Mouse (Mus musculus): ENCODE data around the gene Eef1a2. TPM values are rescaled to one million over a fixed set of nuclear protein-coding genes. Genes with fewer than 3 reads are reported as not detected.
"Not testable (repeated sequence)": the region's sequence is repeated elsewhere in the genome, so short reads cannot be mapped to it uniquely, and the experiment has no call there.

The Eef1a2 gene
- polyA plus RNA-seq, 2 experiments: 0.29 TPM; not detected in 1

DNA sequence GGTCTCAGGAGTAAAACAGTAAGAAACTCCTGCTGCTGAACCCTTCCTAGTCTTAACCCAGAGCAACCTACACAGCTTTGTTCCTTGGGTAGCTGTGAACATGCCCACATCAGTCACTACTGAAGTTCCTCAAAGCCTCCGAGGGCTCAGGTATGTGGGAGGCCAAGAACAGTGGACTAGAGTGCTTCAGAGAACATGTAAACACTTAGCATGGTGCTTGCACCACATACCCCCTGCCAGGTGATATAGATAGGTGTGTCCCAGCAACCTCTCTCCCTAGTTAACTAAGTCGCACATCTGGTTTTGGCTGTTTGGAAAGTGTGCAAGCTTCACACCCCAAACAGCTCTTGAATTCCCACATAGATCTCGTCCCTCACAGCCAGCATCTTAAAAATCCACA, 44.8 kb upstream of the Eef1a2 start:
- Histone ChIP-seq H3K9me3 (ENCODE audit: control insufficient read depth, low read length) (no peaks in the 10 kb centered on the region), H3K27ac (replicated peaks; ENCODE audit: low read depth, low read length) (no peak overlapping the region), H3K4me2 (replicated peaks; ENCODE audit: low read depth, low read length, severe bottlenecking) (no peak overlapping the region), H3K4me3 (replicated peaks; ENCODE audit: low read length) (no peak overlapping the region), H3K27me3 (ENCODE audit: control insufficient read depth, insufficient read depth, low read length) (no peaks in the 10 kb centered on the region), H3K4me1 (ENCODE audit: control insufficient read depth, insufficient read depth, low read length) (no peaks in the 10 kb centered on the region), H3K36me3 (ENCODE audit: control insufficient read depth, insufficient read depth, low read length) (no peaks in the 10 kb centered on the region), H3K9ac (ENCODE audit: low read depth, low read length, severe bottlenecking) (no peak overlapping the region)
- DNase-seq (ENCODE audit: low spot score) (no peak), ATAC-seq (ENCODE audit: low FRiP score, low read depth) (no peak)
- TF ChIP-seq POLR2A (IDR thresholded peaks at IDR 0.05; ENCODE audit: borderline replicate concordance, extremely low read depth, insufficient read depth, insufficient read length): no peak
- WGBS: 62% methylated on average over 3 of the region's 3 CpGs

DNA sequence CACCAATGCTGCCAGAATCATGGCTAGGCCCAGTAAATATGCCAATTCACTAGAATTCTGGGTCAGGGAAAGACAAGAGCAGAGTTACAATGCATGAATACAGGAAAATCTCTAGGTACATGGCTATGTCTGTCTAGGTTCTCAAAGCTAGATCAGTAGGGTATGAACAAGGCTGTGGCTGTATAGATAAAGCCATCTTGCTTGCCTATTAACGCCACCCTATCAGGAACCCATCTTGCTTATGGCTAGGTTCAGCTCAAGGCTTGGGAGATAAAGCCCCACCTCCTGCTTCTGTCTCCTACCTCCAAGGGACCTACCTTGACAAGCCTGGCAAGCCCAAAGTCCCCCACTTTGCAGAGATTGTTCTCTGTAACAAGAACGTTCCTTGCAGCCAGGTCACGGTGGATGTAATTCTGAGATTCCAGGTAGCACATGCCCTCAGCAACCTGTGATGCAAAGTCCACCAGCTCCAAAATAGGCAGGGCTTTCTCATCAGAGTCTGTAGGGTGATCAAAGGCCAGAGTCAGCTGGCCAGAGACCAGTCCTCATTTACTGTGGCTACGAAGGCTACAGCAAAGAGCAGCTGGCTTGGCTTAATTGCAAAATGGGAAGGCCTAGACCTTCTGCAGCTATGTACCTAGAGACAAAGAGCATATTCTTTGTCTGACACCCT, 40.0 kb upstream of the Eef1a2 start:
- H3K4me1 ChIP-seq (ENCODE audit: control insufficient read depth, insufficient read depth, low read length): no peaks in the 10 kb centered on the region
- TF ChIP-seq POLR2A (IDR thresholded peaks at IDR 0.05; ENCODE audit: borderline replicate concordance, extremely low read depth, insufficient read depth, insufficient read length): no peak
- H3K9ac ChIP-seq (ENCODE audit: low read depth, low read length, severe bottlenecking): no peak overlapping the region
- WGBS: 83% methylated on average over 4 of the region's 4 CpGs
- H3K27me3 ChIP-seq (ENCODE audit: control insufficient read depth, insufficient read depth, low read length): no peaks in the 10 kb centered on the region
- no peak overlapping the region for H3K4me3 ChIP-seq (replicated peaks; ENCODE audit: low read length)
- no peaks in the 10 kb centered on the region for H3K9me3 ChIP-seq (ENCODE audit: control insufficient read depth, low read length)
- H3K27ac ChIP-seq (replicated peaks; ENCODE audit: low read depth, low read length): no peak overlapping the region
- DNase-seq (ENCODE audit: low spot score) (no peak), ATAC-seq (ENCODE audit: low FRiP score, low read depth) (no peak)
- no peaks in the 10 kb centered on the region for H3K36me3 ChIP-seq (ENCODE audit: control insufficient read depth, insufficient read depth, low read length)
- no peak overlapping the region for H3K4me2 ChIP-seq (replicated peaks; ENCODE audit: low read depth, low read length, severe bottlenecking)

DNA sequence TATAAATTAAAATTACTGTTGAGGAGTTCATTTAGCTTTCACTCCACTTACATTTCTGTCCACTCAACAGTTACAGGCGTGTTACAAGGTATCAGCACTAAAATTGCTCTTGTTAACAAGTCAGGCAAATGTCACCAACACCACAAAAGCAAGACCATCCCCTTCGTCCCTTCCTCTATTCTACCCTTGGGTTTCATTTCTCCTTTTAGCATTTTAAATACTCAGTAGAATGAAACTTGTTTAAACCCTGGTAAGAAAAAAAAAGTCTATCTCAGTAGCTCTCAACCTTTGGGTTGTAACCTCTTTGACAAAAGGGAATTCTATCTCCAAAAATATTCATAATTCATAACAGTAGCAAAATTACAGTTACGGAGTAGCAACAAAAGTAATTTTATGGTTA, 36.2 kb upstream of the Eef1a2 start:
- H3K27me3 ChIP-seq (ENCODE audit: control insufficient read depth, insufficient read depth, low read length): no peaks in the 10 kb centered on the region
- WGBS: 66% methylated on average over 3 of the region's 3 CpGs
- H3K4me1 ChIP-seq (ENCODE audit: control insufficient read depth, insufficient read depth, low read length): peaks cover 8% of the 10 kb centered on the region; the same call in 1 of the 2 replicates
- peaks cover 12% of the 10 kb centered on the region; the same call in 1 of the 2 replicates for H3K36me3 ChIP-seq (ENCODE audit: control insufficient read depth, insufficient read depth, low read length)
- no peak overlapping the region for H3K27ac ChIP-seq (replicated peaks; ENCODE audit: low read depth, low read length)
- H3K4me3 ChIP-seq (replicated peaks; ENCODE audit: low read length): no peak overlapping the region
- no peak for TF ChIP-seq POLR2A (IDR thresholded peaks at IDR 0.05; ENCODE audit: borderline replicate concordance, extremely low read depth, insufficient read depth, insufficient read length)
- no peak for DNase-seq (ENCODE audit: low spot score)
- no peaks in the 10 kb centered on the region for H3K9me3 ChIP-seq (ENCODE audit: control insufficient read depth, low read length)
- H3K4me2 ChIP-seq (replicated peaks; ENCODE audit: low read depth, low read length, severe bottlenecking): no peak overlapping the region
- no peak overlapping the region for H3K9ac ChIP-seq (ENCODE audit: low read depth, low read length, severe bottlenecking)
- ATAC-seq (ENCODE audit: low FRiP score, low read depth): no peak

DNA sequence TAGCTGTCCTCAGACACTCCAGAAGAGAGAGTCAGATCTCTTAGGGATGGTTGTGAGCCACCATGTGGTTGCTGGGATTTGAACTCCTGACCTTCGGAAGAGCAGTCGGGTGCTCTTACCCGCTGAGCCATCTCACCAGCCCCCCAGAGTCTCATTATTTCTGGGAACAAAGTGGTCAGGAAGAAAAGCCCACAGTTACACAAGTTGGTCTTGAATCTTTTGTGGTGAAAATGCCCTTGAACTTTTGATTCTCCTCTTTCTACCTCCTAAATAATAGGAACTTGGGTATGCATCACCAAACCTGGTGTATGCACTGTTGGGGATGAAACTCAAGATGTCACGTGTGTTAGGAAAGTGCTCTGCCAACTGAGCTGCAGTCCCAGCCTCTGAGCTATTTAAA, 35.1 kb upstream of the Eef1a2 start:
- Histone ChIP-seq H3K27ac (replicated peaks; ENCODE audit: low read depth, low read length) (no peak overlapping the region), H3K27me3 (ENCODE audit: control insufficient read depth, insufficient read depth, low read length) (no peaks in the 10 kb centered on the region), H3K9ac (ENCODE audit: low read depth, low read length, severe bottlenecking) (no peak overlapping the region), H3K4me1 (ENCODE audit: control insufficient read depth, insufficient read depth, low read length) (peaks cover 8% of the 10 kb centered on the region; the same call in 1 of the 2 replicates), H3K9me3 (ENCODE audit: control insufficient read depth, low read length) (no peaks in the 10 kb centered on the region), H3K36me3 (ENCODE audit: control insufficient read depth, insufficient read depth, low read length) (peaks cover 12% of the 10 kb centered on the region; the same call in 1 of the 2 replicates), H3K4me2 (replicated peaks; ENCODE audit: low read depth, low read length, severe bottlenecking) (no peak overlapping the region), H3K4me3 (replicated peaks; ENCODE audit: low read length) (no peak overlapping the region)
- 69% methylated on average over 4 of the region's 4 CpGs for WGBS
- ATAC-seq (ENCODE audit: low FRiP score, low read depth) (no peak), DNase-seq (ENCODE audit: low spot score) (no peak)
- no peak for TF ChIP-seq POLR2A (IDR thresholded peaks at IDR 0.05; ENCODE audit: borderline replicate concordance, extremely low read depth, insufficient read depth, insufficient read length)

DNA sequence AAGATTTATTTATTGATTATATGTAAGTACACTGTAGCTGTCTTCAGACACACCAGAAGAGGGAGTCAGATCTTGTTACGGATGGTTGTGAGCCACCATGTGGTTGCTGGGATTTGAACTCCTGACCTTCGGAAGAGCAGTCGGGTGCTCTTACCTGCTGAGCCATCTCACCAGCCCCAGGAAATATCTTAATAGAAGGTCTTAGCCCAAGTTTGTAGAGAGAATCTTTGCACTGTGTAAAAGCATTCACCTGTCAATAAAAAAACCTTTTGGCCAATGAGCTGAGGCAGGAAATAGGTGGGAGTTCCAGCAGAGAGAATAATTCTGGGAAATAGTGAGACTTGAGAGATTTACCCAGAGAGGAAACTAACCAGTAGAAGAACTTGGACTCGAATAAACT, 34.6 kb upstream of the Eef1a2 start:
- WGBS: 75% methylated on average over 3 of the region's 4 CpGs
- not testable (repeated sequence) for H3K27me3 ChIP-seq (ENCODE audit: control insufficient read depth, insufficient read depth, low read length); H3K4me1 ChIP-seq (ENCODE audit: control insufficient read depth, insufficient read depth, low read length); H3K9me3 ChIP-seq (ENCODE audit: control insufficient read depth, low read length); H3K4me3 ChIP-seq (replicated peaks; ENCODE audit: low read length); ATAC-seq (ENCODE audit: low FRiP score, low read depth); DNase-seq (ENCODE audit: low spot score); H3K9ac ChIP-seq (ENCODE audit: low read depth, low read length, severe bottlenecking); H3K27ac ChIP-seq (replicated peaks; ENCODE audit: low read depth, low read length); H3K4me2 ChIP-seq (replicated peaks; ENCODE audit: low read depth, low read length, severe bottlenecking)
- H3K36me3 ChIP-seq (ENCODE audit: control insufficient read depth, insufficient read depth, low read length): peaks cover 12% of the 10 kb centered on the region; the same call in 1 of the 2 replicates
